27 mouse cellular contexts compared by ENCODE assay signal in the genomic region with DNA sequence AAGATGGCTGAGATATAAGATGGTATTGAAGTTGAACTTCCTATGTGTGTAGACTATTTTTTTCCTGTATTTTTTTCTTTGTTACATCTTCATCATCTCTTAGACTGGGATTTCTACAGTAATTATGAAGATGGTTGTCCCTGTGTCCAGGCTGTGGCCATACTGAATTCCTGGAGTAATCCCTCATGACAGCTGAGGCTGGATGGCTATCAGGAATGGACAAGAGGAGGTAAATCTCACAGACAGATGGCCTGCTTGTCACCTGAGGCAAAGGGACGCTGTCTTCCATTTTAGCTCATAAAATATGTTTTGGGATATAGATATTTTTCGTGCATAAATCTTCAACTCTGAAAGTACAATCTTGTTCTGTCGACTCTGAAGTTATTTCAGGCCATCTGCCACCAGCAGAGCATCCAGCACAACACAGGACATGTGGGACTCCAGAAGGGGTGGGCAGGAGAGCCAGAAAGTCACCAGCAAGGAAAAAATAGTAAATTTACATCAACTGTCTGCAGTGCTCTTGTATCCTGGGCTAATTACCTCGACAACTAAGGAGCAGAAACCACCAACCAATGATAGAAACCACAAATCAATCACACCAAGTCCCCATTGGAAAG. TPM values are rescaled to one million over a fixed set of nuclear protein-coding genes. Genes with fewer than 3 reads are reported as not detected.
A peak's percentile ranks its signal among the peaks of the same experiment; 100 is the strongest.
DNase-seq lines count a peak whose midpoint lies in the region; TF ChIP-seq lines count a peak whose summit lies in the region.
"Had no signal": no experiment of that assay in that cellular context is flagged by ENCODE, and none has a peak within 500 bp of the region (broad histone marks: within the 10 kb centered on the region; RNA-seq: fewer than 3 reads in every experiment).

No protein-coding gene starts in this region.

- no peaks in the 10 kb centered on the region for H3K79me2 ChIP-seq in C2C12 (ENCODE audit: control insufficient read depth, insufficient read depth)

- H3K27ac ChIP-seq in layer of hippocampus, adult 2 months, result no peak overlapping the region
- H3K27ac ChIP-seq: embryonic facial prominence, embryonic 15.5 days; forebrain, embryonic 10.5 days; forebrain, embryonic 15.5 days; heart, adult 2 months; hindbrain, embryonic 10.5 days; hindbrain, embryonic 14.5 days had no signal

- no peak overlapping the region for H3K4me3 ChIP-seq in layer of hippocampus, adult 2 months
- H3K4me3 ChIP-seq in C2C12 (ENCODE audit: insufficient read depth, poor library complexity, severe bottlenecking), result no peak overlapping the region
- H3K4me3 ChIP-seq: embryonic facial prominence, embryonic 15.5 days; erythroblast, embryonic 14.5 days; forebrain, embryonic 10.5 days; forebrain, embryonic 15.5 days; heart, adult 2 months; heart, embryonic 12.5 days; hindbrain, embryonic 10.5 days had no signal

- H3K36me3 ChIP-seq in C2C12 (ENCODE audit: control insufficient read depth, insufficient read depth), result no peaks in the 10 kb centered on the region
- H3K36me3 ChIP-seq: embryonic facial prominence, embryonic 15.5 days; forebrain, embryonic 10.5 days; forebrain, embryonic 15.5 days; heart, embryonic 12.5 days; hindbrain, embryonic 10.5 days had no signal

- H3K27me3 ChIP-seq in C2C12 (ENCODE audit: control insufficient read depth, insufficient read depth, insufficient read length), result no peaks in the 10 kb centered on the region
- H3K27me3 ChIP-seq: embryonic facial prominence, embryonic 15.5 days; forebrain, embryonic 15.5 days; heart, embryonic 12.5 days had no signal

- TF ChIP-seq CTCF in layer of hippocampus, adult 2 months (conservative IDR thresholded peaks at IDR 0.05), result no peak
- TF ChIP-seq CTCF in C2C12 (IDR thresholded peaks at IDR 0.05; ENCODE audit: control insufficient read depth, insufficient read depth, insufficient read length), result no peak

- no peaks in the 10 kb centered on the region for H3K79me3 ChIP-seq in C2C12 (ENCODE audit: low read depth)

- DNase-seq in frontal cortex, postnatal 36 days (ENCODE audit: low spot score in 2 of 2), result peak; percentile 17 to 33
- no peak for DNase-seq in frontal cortex, postnatal 14 days (ENCODE audit: low spot score in 2 of 2)
- DNase-seq in layer of hippocampus, adult 2 months (ENCODE audit: low spot score in 2 of 2), result peak; percentile 29 to 51
- DNase-seq in layer of hippocampus, postnatal 10 days (ENCODE audit: low spot score in 2 of 2), result no peak
- peak; percentile 23 to 42 for DNase-seq in layer of hippocampus, adult 8-10 months (ENCODE audit: low spot score in 2 of 2)
- DNase-seq in kidney, postnatal 36 days, result no peak
- no peak for DNase-seq in thymus, postnatal 25 days
- DNase-seq: adrenal gland, adult 2 months; adrenal gland, postnatal 25 days; cerebellum, adult 8-10 months; cerebellum, postnatal 14 days; embryo, embryonic 11 days; gastrocnemius, postnatal 10 days; heart, adult 2 months had no signal

- H3ac ChIP-seq in C2C12 (ENCODE audit: control insufficient read depth, insufficient read length, low read depth), result no peak overlapping the region

TF ChIP-seq in C2C12, 6 proteins besides CTCF, POLR2A, EP300 and RAD21:
- TF ChIP-seq MYOG (IDR thresholded peaks at IDR 0.05; ENCODE audit: control insufficient read depth, extremely low read depth, insufficient read length) (no peak), MYOD1 (IDR thresholded peaks at IDR 0.05; ENCODE audit: control insufficient read depth, insufficient read length, low read depth) (peak; percentile 63)

RNA-seq across cellular contexts. Expression of a gene that starts 14.1 kb away (rescaled TPM):
- not detected for total RNA-seq in layer of hippocampus, adult 2 months (2021)
- not detected for total RNA-seq in layer of hippocampus, postnatal 10 days (2021)
- not detected for polyA plus RNA-seq in C2C12 (2012; fragmentation: generic; extraction: Trizol)
- not detected for total RNA-seq in layer of hippocampus, adult 8-10 months (2022)
- total RNA-seq: adrenal gland, adult 2 months; adrenal gland, postnatal 25 days; common myeloid progenitor, adult 5-6 weeks; gastrocnemius, postnatal 10 days; gastrocnemius, postnatal 4 days; heart, adult 2 months; heart, postnatal 25 days had no signal
- polyA plus RNA-seq: adrenal gland, adult 2 months; embryonic facial prominence, embryonic 11.5 days; embryonic facial prominence, embryonic 15.5 days; erythroblast, embryonic 14.5 days; forebrain, embryonic 10.5 days; forebrain, embryonic 15.5 days; heart, adult 2 months; heart, embryonic 12.5 days; heart, embryonic 16.5 days; hindbrain, embryonic 10.5 days; hindbrain, embryonic 14.5 days had no signal

Comparison
In these comparisons a context has a peak if more than half of its experiments do, and no peak if none do; other contexts are left out.
1. DNase-seq: peak in frontal cortex, postnatal 36 days (2 of 2), layer of hippocampus, adult 2 months (2 of 2) and layer of hippocampus, adult 8-10 months (2 of 2); none in frontal cortex, postnatal 14 days (0 of 2), layer of hippocampus, postnatal 10 days (0 of 2), kidney, postnatal 36 days (0 of 2) and thymus, postnatal 25 days (single experiment).